Mouse (Mus musculus) c-Kit-negative CD71-positive TER-119-positive erythroid progenitor cells, embryonic 14.5 days (primary cell): Measurements from ENCODE around the gene Gm10643.

ENCODE experiments used
- DNase-seq: peaks from one replicate; pipeline ENCODE4 v3.0.0-alpha.2; 2013; ENCODE audit warnings: low read depth, low spot score

Gene Gm10643

DNA sequence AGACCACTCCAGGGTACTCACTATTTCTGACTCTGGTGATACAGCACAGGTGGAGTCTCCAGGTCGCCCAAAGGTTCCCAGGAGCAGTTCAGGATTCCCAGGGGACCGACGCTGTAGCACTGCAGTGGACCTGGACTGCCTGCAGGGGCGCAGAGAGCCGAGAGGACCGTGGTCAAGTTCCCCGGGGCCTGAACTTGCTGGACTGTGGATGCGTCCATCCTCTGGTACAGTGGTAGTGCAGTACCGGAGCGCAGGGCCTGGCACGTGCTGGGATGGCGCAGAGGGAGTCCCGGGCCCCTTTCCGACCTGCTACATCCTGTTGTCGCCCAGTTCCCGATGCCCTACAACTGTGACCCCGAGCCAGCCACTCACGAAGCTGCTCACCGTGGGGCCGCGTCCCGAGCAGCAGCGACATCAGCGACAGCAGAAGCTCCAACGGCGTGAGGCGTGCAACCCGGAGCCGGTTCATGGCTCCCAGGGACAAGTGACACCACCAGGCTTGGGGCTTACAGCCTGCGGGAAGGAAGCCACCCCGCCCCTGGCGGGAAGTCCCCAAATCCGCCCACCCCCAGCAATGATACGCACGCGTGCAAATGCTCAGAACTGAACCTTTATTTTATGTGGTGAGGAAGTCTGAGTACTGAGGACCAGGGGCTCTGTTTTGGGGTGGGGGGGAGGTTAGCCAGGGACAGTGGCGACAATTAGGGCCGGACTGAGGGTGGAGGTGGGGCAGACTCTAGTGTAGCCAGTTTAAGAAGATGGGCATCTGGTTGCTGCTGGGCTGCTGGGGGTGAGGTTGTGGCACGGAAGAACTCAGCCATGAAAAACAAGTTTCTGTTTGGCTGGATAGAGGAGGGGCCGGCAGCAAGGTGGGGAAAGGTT is 22.6 kb downstream of the Gm10643 start, which contains the start of gene Il27ra:
Il27ra (minus strand) TSS at position 524 of the 882 bp plus-strand sequence.
- DNase-seq, result no peak

DNA sequence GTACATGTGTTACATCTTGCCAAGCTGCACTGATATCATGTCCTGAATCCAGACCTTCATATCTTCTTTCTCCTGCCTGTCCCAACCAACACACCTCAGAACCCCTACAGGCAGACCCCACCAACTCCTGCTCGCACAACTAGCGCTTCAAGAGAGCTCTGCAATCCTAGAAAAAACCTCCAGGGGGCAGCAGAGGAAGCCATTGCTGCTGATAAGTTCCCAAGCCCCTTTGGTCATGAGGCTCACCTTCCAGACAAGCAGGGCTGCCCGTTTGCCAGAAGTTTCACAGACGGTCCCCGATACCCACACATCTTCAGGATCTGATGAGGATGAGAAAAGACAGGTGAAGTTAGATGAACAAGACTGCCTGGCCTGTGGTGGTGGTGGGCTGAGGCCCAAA is 25.9 kb downstream of the Gm10643 start:
- peak; percentile 38 for DNase-seq

DNA sequence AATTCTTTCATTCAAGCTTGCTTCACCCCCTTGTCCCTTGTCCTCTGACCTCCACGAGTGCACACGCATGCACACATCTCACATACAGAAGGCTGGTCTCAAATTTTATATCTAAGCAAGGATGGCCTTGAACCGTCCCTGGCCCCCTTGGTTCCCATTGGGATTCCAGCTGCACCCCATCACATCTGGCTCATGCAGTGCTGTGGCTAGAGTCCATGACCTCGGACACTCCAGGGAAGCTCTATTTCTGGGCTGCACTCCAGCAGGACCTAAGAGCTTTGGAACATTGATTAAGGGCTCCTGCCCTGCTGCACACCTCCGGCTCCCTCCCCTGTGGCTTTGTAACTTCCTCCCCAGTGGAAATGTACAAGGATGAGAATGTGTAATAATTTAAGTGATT is 26.9 kb downstream of the Gm10643 start:
- DNase-seq, result no peak

- DNase-seq, result no peak
Measured at GRCm38 (mm10) chr8:84032777-84033176, 32.2 kb downstream of the Gm10643 start.

DNA sequence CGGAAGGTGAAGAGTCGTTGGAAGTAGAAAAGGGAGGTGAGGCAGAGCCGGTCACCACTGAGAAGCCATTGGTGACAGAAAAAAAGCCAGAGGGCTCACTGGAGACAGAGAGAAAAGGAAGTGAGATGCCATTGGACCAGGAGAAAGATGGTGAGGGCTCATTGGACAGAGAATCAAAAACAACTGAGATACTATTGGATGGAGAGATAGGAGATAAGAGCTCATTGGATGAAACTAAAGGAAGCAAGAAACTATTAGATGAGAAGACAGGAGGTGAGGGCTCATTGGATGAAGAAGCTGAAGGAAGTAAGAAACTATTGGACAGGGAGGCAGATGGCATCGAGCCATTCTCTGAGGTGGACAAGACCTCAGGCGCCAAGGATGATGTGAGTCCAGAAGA is 35.7 kb downstream of the Gm10643 start:
- DNase-seq, result no peak

GRCm38 (mm10) chr8:84027449-84027848 is 37.5 kb downstream of the Gm10643 start:
- DNase-seq, result no peak

DNA sequence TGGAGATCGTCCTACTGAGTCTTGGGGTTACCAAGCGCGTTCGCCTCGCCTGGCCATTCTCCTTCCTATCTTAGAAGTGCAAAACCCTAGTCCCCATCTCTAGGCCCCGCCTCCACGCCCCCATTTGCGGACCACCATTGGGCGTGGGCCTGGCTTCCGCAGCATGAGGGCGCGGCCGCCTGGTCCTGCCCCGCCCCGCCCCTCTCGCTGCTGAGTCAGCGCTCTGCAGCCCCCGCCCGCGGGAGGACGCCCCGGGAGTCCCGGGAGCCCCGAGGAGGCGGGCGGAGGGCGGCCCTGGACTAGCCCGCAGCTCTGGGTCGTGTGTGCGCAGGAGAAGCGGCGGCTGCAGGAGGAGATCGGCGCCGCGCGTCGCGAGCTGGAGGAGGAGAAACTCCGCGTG is 39.1 kb downstream of the Gm10643 start:
- DNase-seq, result no peak

DNA sequence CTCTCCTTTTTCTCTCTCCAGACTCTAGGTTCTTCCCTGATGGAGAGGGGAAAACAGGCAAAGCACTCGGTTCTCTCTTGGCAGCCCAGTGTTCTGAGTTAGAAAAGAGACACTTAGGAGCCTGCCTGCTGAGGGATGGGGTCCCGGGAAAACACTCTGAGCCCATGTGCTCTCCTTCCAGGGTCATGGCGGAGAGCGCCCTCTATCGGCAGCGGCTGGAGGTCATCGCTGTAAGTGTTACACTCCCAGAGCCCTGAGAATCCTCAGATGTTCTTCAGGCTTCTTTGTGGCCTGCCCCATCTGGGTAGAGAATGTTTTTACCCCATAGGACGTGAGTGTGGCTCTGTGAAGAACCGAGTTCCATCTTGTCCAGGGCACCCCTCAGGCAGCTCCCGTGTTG is 40.8 kb downstream of the Gm10643 start:
- no peak for DNase-seq

GRCm38 (mm10) chr8:84023631-84024030 is 41.3 kb downstream of the Gm10643 start:
- no peak for DNase-seq

DNA sequence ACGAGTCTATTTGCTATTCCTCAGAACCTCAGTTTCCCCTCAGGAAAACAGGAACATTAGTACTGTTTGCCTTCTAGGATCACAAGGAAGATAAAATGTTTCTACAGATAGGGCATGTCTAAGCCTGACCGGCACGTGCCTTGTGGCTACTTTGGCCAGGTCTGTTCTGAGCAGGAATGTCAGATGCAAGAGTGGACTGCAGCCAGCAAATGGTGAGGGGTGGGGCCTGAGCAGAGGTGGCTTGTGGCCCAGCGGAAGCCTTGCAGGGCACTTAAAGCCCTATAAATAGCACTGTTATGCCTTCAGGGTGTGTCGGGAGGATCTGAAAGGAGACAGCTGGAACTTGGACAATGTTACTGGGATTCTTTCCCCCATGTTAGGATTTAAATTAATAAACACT is 41.9 kb downstream of the Gm10643 start:
- DNase-seq, result no peak

DNA sequence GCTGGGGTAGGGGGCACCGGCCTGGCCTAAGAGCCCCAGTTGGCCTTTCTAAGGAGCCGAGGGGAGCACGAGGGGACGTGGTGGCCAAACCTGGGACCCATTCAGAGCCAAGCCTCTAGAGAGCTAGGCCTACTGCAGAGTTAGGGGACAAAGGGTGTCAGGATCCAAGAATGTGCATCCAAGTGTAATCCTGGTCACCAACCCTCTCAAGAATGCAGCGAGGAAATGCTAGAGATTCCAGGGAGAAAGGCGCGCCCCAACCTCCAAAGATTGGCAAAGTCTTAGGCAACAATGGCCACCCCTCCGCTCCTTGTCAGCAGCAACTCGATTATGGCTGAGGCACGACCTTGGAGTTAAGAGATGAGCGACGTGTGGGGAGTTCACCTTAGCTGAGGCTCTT is 43.4 kb downstream of the Gm10643 start:
- no peak for DNase-seq

- DNase-seq, result no peak
Measured at GRCm38 (mm10) chr8:84021096-84021495, 43.8 kb downstream of the Gm10643 start, which contains the start of gene Palm3. Palm3 (plus strand) TSS chr8:84021471.

- no peak for DNase-seq
Measured at GRCm38 (mm10) chr8:84019738-84020137, 45.2 kb downstream of the Gm10643 start.

DNA sequence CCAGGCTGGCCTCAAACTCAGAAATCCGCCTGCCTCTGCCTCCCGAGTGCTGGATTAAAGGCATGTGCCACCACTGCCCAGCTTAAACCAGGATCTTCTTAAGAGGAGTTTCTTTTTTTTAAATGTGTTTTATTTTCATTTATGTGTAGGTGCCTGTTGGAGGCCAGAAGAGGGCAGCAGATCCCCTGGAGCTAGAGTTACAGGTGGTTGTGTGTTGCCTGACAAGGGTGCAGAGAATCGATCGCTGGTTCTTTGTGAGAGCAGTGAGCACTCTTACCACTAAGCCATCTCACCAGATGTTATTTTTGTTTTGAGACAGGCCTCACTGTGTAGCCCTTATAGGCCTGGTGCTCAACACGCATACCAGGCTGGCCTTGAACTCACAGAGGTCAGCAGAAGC is 49.1 kb downstream of the Gm10643 start:
- no peak for DNase-seq
